Mouse (Mus musculus): ENCODE data around the gene Fam129b. TPM values are rescaled to one million over a fixed set of nuclear protein-coding genes. Genes with fewer than 3 reads are reported as not detected.

Fam129b gene
- total and polyA plus RNA-seq, 2 experiments, result 6.5 to 10.5 TPM

DNA sequence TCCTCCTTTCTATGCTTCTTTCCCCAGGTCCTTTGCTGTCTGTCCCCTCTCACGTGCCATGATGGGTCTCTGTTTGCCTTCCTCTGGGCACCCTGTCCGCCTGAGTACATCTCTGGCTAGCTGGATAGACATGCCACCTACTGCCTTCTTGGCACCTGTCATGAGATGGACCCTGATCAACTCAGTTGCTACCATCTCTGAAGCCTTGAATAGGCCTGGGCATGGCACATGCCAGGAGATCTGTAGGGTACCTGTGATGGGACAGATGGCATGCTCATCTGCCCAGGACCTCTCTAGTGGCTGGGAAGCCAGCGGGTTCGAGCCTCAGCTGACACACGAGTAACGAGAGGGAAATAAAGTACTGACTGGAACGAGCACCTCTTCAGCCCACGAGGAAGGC, 98.3 kb downstream of the Fam129b start:
- Histone ChIP-seq H3K27ac (replicated peaks; ENCODE audit: insufficient read depth, low read depth, low read length) (no peak overlapping the region), H3K79me2 (ENCODE audit: control insufficient read depth, insufficient read depth, low read length) (no peaks in the 10 kb centered on the region), H3K4me1 (ENCODE audit: control insufficient read depth, insufficient read depth, low read length) (no peaks in the 10 kb centered on the region), H3K27me3 (ENCODE audit: control insufficient read depth, insufficient read depth, low read length) (no peaks in the 10 kb centered on the region), H3K4me3 (ENCODE audit: insufficient read depth, low read depth, low read length) (no peak overlapping the region), H3K36me3 (ENCODE audit: control insufficient read depth, insufficient read depth, low read length) (no peaks in the 10 kb centered on the region), H3K9ac (ENCODE audit: low read depth, low read length) (no peak overlapping the region)
- TF ChIP-seq POLR2A (IDR thresholded peaks at IDR 0.05; ENCODE audit: extremely low read depth, insufficient read depth, low read length) (no peak), CTCF (IDR thresholded peaks at IDR 0.05; ENCODE audit: low read depth, low read length) (no peak)
- WGBS, result 95% methylated on average over 8 of the region's 8 CpGs
- no peak for DNase-seq (ENCODE audit: extremely low read depth, low read depth, low spot score)

Other genes with a start within 250 kb of the Fam129b start
- gene Eng, start 229.5 kb upstream of the Fam129b start, total RNA-seq (2014; rRNA removed), result 14.2 and 25.9 TPM in 2 replicates
- gene Eng, start 229.5 kb upstream of the Fam129b start, polyA plus RNA-seq (2012; rRNA removed), result 55.0 and 70.8 TPM in 2 replicates
- gene Fpgs, start 172.0 kb upstream of the Fam129b start, total RNA-seq (2014; rRNA removed), result 158 and 175 TPM in 2 replicates
- 414 and 481 TPM in 2 replicates for gene Fpgs, start 172.0 kb upstream of the Fam129b start, polyA plus RNA-seq (2012; rRNA removed)
- gene Cdk9, start 163.0 kb upstream of the Fam129b start, total RNA-seq (2014; rRNA removed), result 19.5 and 27.3 TPM in 2 replicates
- gene Cdk9, start 163.0 kb upstream of the Fam129b start, polyA plus RNA-seq (2012; rRNA removed), result 46.6 and 63.7 TPM in 2 replicates
- 2.2 and 3.2 TPM in 2 replicates for gene Sh2d3c, start 155.1 kb upstream of the Fam129b start, total RNA-seq (2014; rRNA removed)
- 7.5 and 10.4 TPM in 2 replicates for gene Sh2d3c, start 155.1 kb upstream of the Fam129b start, polyA plus RNA-seq (2012; rRNA removed)
- gene 6330409D20Rik, start 135.1 kb upstream of the Fam129b start, total RNA-seq (2014; rRNA removed), result not detected in 2 replicates
- not detected in 2 replicates for gene 6330409D20Rik, start 135.1 kb upstream of the Fam129b start, polyA plus RNA-seq (2012; rRNA removed)
- 26.6 and 35.6 TPM in 2 replicates for gene Tor2a, start 118.9 kb upstream of the Fam129b start, total RNA-seq (2014; rRNA removed)
- gene Tor2a, start 118.9 kb upstream of the Fam129b start, polyA plus RNA-seq (2012; rRNA removed), result 72.6 and 77.4 TPM in 2 replicates
- gene Ttc16, start 100.5 kb upstream of the Fam129b start, total RNA-seq (2014; rRNA removed), result under 0.01 and 0.07 TPM in 2 replicates
- 0.10 and 0.22 TPM in 2 replicates for gene Ttc16, start 100.5 kb upstream of the Fam129b start, polyA plus RNA-seq (2012; rRNA removed)
- 1.2 and 1.5 TPM in 2 replicates for gene Ptrh1, start 100.3 kb upstream of the Fam129b start, total RNA-seq (2014; rRNA removed)
- 2.3 and 2.8 TPM in 2 replicates for gene Ptrh1, start 100.3 kb upstream of the Fam129b start, polyA plus RNA-seq (2012; rRNA removed)
- not detected in 2 replicates for gene Cfap157, start 91.7 kb upstream of the Fam129b start, total RNA-seq (2014; rRNA removed)
- gene Cfap157, start 91.7 kb upstream of the Fam129b start, polyA plus RNA-seq (2012; rRNA removed), result not detected in 2 replicates
- gene Stxbp1, start 28.9 kb upstream of the Fam129b start, total RNA-seq (2014; rRNA removed), result 0.74 and 1.7 TPM in 2 replicates
- gene Stxbp1, start 28.9 kb upstream of the Fam129b start, polyA plus RNA-seq (2012; rRNA removed), result 1.3 and 1.6 TPM in 2 replicates
- 473 and 515 TPM in 2 replicates for gene Rpl12, start 85.4 kb downstream of the Fam129b start, total RNA-seq (2014; rRNA removed)
- 134 and 158 TPM in 2 replicates for gene Rpl12, start 85.4 kb downstream of the Fam129b start, polyA plus RNA-seq (2012; rRNA removed)
- gene Lrsam1, start 85.5 kb downstream of the Fam129b start, total RNA-seq (2014; rRNA removed), result 6.0 and 9.7 TPM in 2 replicates
- 8.8 and 9.7 TPM in 2 replicates for gene Lrsam1, start 85.5 kb downstream of the Fam129b start, polyA plus RNA-seq (2012; rRNA removed)
- 7.9 and 9.4 TPM in 2 replicates for gene Slc2a8, start 106.0 kb downstream of the Fam129b start, total RNA-seq (2014; rRNA removed)
- 59.4 and 66.1 TPM in 2 replicates for gene Slc2a8, start 106.0 kb downstream of the Fam129b start, polyA plus RNA-seq (2012; rRNA removed)